Mouse (Mus musculus) gastrocnemius, adult 18-20 months (tissue): ENCODE measurements around the gene Mul1. TPM values are rescaled to one million over a fixed set of nuclear protein-coding genes. Genes with fewer than 3 reads are reported as not detected.
A peak's percentile ranks its signal among the peaks of the same experiment; 100 is the strongest.
"Not testable (repeated sequence)": the region's sequence is repeated elsewhere in the genome, so short reads cannot be mapped to it uniquely, and the experiment has no call there.

Source experiments
- DNase-seq: peaks from one replicate; pipeline ENCODE4 v3.0.0; 2021; ENCODE audit warnings: low spot score
- long read RNA-seq, 2 experiments: library from polyadenylated mRNA; stranded (forward); transcript quantifications; one replicate each; pipeline ENCODE4 v2.0.0; 2021
- total RNA-seq, 2 experiments: library from RNA; stranded (reverse); gene quantifications; 2 replicates each; pipeline ENCODE4 v1.2.3; 2021

Mul1 gene
- total RNA-seq = 10 to 100 TPM; 41.7 to 43.9 TPM
- long read RNA-seq, experiment 1, transcript Mul1-201 (4 exons, 3,733 nt) = major isoform, 19 of 31 reads
- long read RNA-seq, experiment 1, partial matches to known transcripts = 2 of 31 reads
- long read RNA-seq, experiment 1, other reads (novel, unspliced or antisense) = 10 of 31 reads
- long read RNA-seq, experiment 2, transcript Mul1-201 (4 exons, 3,733 nt) = major isoform, 18 of 32 reads
- long read RNA-seq, experiment 2, partial matches to known transcripts = 1 of 32 reads
- long read RNA-seq, experiment 2, other reads (novel, unspliced or antisense) = 13 of 32 reads

GRCm38 (mm10) chr4:138434347-138435316 lies at the start of gene Mul1:
Mul1 (plus strand) TSS chr4:138434671.
- DNase-seq = peak; percentile 97

DNA sequence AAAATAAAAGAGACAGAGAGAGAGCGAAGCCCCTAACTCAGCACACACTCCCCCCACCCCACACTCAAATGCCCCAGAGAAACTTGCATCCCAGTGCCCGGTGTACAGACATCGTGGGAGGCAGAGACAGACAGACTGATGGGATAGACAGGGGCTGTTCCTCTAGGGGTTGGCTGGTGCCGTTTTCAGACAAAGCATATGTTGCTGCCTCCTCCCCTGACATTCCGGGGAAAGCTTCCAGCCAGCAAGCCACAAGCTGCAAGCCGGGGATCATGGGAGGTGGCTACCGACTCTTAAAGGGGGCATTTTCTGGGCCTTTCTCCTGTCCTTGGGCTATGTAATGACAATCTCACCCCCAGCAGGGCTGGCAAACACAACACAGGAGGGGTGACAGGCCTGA lies 40.8 kb upstream of the Mul1 start:
- DNase-seq = no peak

DNA sequence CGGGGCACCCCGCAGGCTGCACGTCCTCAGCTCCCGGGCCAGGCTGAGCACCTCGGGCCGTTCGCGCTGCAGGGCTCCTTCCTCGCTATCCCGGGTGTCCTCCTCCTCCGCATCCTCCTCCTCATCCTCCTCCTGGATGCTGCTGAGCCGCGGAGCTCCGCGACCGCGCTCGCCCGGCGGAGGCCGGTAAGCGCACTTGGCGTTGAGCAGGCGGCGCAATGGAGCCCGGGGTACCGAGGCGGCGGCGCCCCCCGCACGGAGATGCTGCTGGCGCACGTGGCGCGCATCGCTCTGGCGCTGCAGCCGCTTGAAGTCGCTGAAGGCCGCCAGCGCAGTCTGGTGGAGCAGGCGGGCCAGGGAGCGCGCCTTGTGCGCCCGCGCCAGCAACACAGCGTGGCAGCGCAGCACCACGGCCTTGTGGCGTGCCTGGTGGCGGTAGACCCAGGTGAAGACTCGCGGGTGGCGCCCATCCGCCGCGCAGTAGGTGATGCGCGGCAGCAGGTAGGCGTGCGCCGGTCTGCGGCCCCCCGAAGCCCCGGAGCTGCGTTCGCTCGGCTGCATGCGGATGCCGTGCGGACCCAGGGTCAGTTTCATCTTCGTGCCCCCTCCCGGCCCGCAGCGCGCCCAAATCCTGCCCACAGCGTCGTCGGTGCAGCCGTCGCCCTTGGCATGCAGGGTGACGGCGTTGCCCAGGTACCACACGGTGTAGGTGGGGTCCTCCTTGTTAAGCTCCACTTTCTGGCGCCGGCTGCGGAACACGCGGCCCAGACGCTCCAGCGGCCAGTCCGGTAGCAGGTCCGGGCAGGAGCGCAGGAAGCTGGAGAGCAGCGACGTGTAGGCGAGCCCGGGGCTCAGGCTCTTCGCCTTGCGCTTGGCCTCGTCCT lies 39.1 kb upstream of the Mul1 start:
- no peak for DNase-seq

GRCm38 (mm10) chr4:138395971-138396645 lies 38.4 kb upstream of the Mul1 start, which contains the start of gene Fam43b:
Fam43b (minus strand) TSS chr4:138396528.
- DNase-seq = no peak

DNA sequence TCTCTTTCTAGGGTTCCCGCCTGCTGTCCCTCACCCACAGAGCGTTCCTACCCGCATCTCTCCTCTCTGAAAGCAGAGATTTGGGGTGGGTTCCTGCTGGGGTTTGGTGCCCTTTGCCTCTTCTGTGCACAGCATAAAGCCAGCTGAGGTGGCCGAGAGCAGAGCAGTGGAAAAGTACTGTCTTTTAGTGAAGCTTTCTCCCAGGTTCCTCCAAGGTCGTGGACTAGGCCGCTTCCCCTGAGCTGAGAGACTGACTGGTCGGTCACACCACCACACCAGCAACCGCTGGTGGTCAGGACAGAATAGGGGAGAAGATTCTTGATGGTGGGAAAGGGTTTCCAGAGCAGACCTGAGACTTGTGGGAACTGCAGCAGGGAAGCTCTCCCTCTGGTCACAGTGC lies 37.8 kb upstream of the Mul1 start:
- DNase-seq = no peak

- DNase-seq = peak; percentile 48
Observed at GRCm38 (mm10) chr4:138404806-138405205, 29.7 kb upstream of the Mul1 start.

DNA sequence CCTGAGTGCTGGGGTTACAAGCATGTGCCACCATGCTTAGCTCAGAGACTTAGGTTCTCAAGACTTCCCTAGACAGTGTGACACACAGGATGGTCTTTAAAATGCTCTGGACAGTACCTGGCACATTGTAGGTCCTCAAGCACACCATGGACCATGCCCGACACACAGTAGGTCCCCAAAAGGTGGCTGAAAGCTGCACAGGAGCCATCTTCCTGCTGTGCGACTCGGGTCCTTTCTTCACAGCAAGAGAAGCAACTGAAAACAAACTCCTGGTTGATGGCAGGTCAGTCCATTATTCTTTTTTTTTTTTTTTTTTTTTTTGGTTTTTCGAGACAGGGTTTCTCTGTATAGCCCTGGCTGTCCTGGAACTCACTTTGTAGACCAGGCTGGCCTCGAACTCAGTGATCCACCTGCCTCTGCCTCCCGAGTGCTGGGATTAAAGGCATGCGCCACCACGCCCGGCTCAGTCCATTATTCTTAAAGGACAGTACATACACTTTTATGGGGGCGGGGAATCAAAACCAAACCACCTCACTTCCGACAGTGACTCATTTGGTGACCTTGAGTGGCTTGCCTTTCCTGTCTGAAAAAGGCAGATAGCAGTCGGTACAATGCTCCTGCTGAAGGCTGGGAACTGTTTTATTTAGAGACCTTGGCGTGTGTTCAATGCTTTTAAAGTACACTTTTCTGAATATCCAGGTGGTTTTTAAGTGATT lies 26.8 kb upstream of the Mul1 start:
- DNase-seq = no peak

- DNase-seq = no peak
Observed at GRCm38 (mm10) chr4:138411011-138411410, 23.5 kb upstream of the Mul1 start.

DNA sequence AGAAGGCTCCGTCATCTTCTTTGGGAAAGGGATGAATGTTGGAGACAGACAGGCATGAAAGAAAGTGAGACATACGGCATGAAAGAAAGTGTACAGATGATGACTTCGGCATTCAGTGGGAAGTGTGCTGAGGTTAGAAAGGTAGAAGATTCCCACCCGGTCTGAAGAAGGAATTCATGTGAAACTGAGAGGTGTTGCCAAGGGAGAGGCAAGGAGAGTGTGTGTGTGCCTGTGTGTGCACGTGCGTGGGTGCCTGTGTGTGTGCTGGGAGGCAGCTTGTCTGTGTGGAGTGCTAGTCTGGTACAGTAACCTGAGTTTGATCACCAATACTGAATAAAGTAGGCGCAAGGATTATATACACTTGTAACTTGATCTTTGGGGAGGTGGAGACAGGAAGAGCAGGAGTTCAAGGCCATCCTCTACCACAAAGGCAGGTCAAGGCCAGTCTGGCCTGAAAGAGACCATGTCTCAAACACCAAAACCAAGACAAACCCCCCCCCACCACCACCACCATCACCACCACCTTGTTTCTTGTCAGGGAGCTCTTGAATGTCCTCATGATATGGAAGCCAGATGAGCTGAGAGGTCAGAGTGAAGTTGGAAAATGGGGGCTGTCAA lies 22.9 kb upstream of the Mul1 start:
- DNase-seq = no peak

- DNase-seq = no peak
Observed at GRCm38 (mm10) chr4:138414725-138415124, 19.7 kb upstream of the Mul1 start.

GRCm38 (mm10) chr4:138415991-138416390 lies 18.5 kb upstream of the Mul1 start:
- no peak for DNase-seq

GRCm38 (mm10) chr4:138416414-138416813 lies 18.1 kb upstream of the Mul1 start:
- no peak for DNase-seq

DNA sequence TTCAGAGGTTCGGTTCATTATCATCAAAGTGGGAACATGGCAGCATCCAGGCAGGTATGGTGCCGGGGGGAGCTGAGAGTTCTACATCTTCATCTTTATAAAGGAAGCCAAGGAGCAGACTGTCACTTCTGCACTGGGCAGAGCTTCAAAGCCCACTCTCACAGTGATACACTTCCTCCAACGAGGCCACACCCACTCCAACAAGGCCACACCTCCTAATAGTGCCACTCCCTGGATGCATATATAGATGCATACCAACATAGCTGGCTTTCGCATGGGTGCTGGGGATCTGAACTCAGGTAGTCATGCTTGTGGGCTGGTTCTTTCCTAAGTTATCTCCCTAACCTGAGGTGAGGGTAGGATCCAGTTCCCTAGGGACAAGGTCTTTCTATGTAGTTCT lies 16.6 kb upstream of the Mul1 start:
- DNase-seq = no peak

DNA sequence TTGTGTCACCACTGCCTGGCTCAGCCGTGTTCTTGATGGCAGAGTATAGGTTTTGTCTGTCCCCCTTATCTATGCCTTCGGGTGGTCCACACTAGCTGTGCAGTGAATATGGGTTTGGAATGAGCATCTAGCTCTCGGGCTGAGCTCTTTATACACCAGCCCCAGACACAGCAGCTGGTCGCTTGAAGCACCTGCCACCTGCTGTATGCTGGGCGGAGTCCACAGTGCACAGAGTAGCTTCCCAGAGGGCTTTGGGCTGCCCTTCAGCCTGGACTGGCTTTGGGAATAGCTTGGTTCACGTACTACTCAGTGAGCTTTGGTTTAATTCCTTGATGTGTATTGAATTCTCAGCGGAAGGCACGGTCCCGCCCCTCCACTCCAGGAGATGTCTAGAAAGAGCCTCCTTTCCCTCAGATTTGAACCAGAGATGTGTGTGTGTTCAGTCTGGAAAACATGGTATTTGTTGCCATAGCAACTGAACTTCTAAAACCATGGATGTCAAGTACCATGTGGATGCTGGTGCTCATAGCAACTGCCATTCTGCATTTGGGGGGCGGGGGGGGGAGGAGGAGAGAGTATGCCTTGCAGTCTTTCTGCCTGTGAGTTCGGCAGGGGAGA lies 16.0 kb upstream of the Mul1 start:
- DNase-seq = no peak

GRCm38 (mm10) chr4:138425028-138425427 lies 9.4 kb upstream of the Mul1 start:
- no peak for DNase-seq

DNA sequence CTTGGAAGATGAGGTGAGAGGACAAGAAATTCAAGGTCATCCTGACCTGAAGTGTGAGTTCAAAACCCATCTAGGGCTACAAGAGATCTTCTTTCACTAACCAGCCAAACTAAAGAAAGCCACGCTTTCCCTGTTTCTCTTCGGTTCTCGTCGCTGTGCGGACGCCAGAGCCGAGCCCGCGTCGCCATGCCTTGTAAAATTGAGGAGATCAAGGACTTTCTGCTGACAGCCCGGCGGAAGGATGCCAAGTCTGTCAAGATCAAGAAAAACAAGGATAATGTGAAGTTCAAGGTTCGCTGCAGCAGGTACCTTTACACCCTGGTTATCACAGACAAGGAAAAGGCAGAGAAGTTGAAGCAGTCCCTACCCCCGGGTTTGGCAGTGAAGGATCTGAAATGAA lies 8.9 kb upstream of the Mul1 start:
- DNase-seq = not testable (repeated sequence)

DNA sequence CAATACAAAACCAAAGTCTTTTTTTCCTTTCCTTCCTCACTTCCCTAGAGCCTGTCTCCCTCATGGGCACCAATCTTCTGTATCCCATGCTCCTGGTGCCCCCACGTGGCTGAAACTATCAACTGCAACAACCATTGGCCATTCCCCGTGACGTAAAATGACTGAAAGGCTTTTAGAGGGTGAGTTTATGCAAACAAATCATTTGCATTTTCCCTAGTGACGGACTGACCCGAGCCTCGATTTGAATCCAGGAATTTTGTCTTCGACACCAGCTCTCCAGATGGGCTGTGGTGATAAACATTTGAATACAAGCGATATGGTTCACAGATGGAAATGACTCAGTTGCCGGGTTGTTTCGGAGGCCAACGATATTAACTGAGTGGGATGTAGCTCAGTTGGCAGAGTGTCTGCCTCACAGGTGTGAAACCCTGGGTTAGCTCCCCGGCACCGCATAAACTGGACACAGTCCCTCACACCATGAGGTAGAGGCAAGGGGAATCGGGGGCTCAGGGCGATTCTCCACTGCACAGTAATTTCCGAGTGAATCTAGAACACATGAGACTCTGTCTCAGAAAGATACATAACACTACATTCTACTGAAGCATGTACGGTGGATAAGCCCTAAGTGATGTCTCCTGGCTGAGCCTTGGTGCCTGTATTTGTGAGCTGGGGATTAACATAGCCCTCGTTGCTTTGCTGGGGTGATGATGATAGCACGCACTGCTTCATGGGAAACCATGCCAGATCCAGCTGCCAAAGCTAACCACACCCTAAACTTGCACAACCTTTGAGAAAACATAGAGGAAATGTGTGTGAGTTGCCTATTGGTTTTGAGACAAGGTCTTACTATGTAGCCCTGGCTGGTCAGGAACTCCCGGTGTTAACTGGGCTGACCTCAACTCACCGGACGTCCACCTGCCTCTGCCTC lies 7.4 kb upstream of the Mul1 start:
- DNase-seq = peak; percentile 92

- DNase-seq = no peak
Observed at GRCm38 (mm10) chr4:138429778-138430177, 4.7 kb upstream of the Mul1 start.
